Mouse (Mus musculus): ENCODE data around the gene Zfp46. TPM values are rescaled to one million over a fixed set of nuclear protein-coding genes. Genes with fewer than 3 reads are reported as not detected.

The Zfp46 gene
- total and polyA plus RNA-seq, 2 experiments from 2014 or later, result 31.0 to 73.1 TPM

GRCm38 (mm10) chr4:136263555-136263954 lies 20.9 kb upstream of the Zfp46 start:
- H3K4me3 ChIP-seq (ENCODE audit: low read depth, low read length), result no peak overlapping the region
- TF ChIP-seq CTCF (IDR thresholded peaks at IDR 0.05; ENCODE audit: low read depth), result no peak
- DNase-seq (no peak), ATAC-seq (no peak)
- no peaks in the 10 kb centered on the region for H3K36me3 ChIP-seq (ENCODE audit: insufficient read depth)
- H3K27me3 ChIP-seq (ENCODE audit: insufficient read depth, low read length), result no peaks in the 10 kb centered on the region
- no peak overlapping the region for H3K27ac ChIP-seq (ENCODE audit: low read depth, low read length)
- H3K4me2 ChIP-seq (ENCODE audit: low read depth), result no peak overlapping the region
- 94% methylated on average over 4 of the region's 4 CpGs for WGBS
- no peak overlapping the region for H3K9ac ChIP-seq
- no peaks in the 10 kb centered on the region for H3K9me3 ChIP-seq (ENCODE audit: low read length)
- no peaks in the 10 kb centered on the region for H3K4me1 ChIP-seq (ENCODE audit: insufficient read depth)

- no peak overlapping the region for H3K27ac ChIP-seq (ENCODE audit: low read depth, low read length)
- DNase-seq, result no peak
- H3K9ac ChIP-seq, result no peak overlapping the region
- H3K4me3 ChIP-seq (ENCODE audit: low read depth, low read length), result no peak overlapping the region
- H3K27me3 ChIP-seq (ENCODE audit: insufficient read depth, low read length), result no peaks in the 10 kb centered on the region
- 84% methylated on average over 9 of the region's 9 CpGs for WGBS
- H3K36me3 ChIP-seq (ENCODE audit: insufficient read depth), result no peaks in the 10 kb centered on the region
- no peak for TF ChIP-seq CTCF (IDR thresholded peaks at IDR 0.05; ENCODE audit: low read depth)
- no peaks in the 10 kb centered on the region for H3K4me1 ChIP-seq (ENCODE audit: insufficient read depth)
- ATAC-seq, result no peak
- no peaks in the 10 kb centered on the region for H3K9me3 ChIP-seq (ENCODE audit: low read length)
- H3K4me2 ChIP-seq (ENCODE audit: low read depth), result no peak overlapping the region
These were observed 17.7 kb upstream of the Zfp46 start for GRCm38 (mm10) chr4:136266716-136267343.

- 86% methylated on average over 1 of the region's 1 CpGs for WGBS
- Histone ChIP-seq H3K9ac (no peak overlapping the region), H3K9me3 (ENCODE audit: low read length) (0 out of 2 replicates have a peak, but pooled peaks cover 8% of the 10 kb centered on the region), H3K36me3 (ENCODE audit: insufficient read depth) (no peaks in the 10 kb centered on the region), H3K4me2 (ENCODE audit: low read depth) (no peak overlapping the region), H3K4me1 (ENCODE audit: insufficient read depth) (no peaks in the 10 kb centered on the region), H3K27me3 (ENCODE audit: insufficient read depth, low read length) (no peaks in the 10 kb centered on the region), H3K27ac (ENCODE audit: low read depth, low read length) (no peak overlapping the region), H3K4me3 (ENCODE audit: low read depth, low read length) (no peak overlapping the region)
- ATAC-seq (no peak), DNase-seq (no peak)
- no peak for TF ChIP-seq CTCF (IDR thresholded peaks at IDR 0.05; ENCODE audit: low read depth)
These were observed 15.6 kb upstream of the Zfp46 start for GRCm38 (mm10) chr4:136268912-136269311.

GRCm38 (mm10) chr4:136270648-136271047 lies 13.8 kb upstream of the Zfp46 start:
- Histone ChIP-seq H3K36me3 (ENCODE audit: insufficient read depth) (no peaks in the 10 kb centered on the region), H3K27me3 (ENCODE audit: insufficient read depth, low read length) (no peaks in the 10 kb centered on the region), H3K9ac (no peak overlapping the region), H3K4me1 (ENCODE audit: insufficient read depth) (no peaks in the 10 kb centered on the region), H3K27ac (ENCODE audit: low read depth, low read length) (no peak overlapping the region), H3K4me3 (ENCODE audit: low read depth, low read length) (no peak overlapping the region), H3K9me3 (ENCODE audit: low read length) (0 out of 2 replicates have a peak, but pooled peaks cover 8% of the 10 kb centered on the region), H3K4me2 (ENCODE audit: low read depth) (no peak overlapping the region)
- no peak for TF ChIP-seq CTCF (IDR thresholded peaks at IDR 0.05; ENCODE audit: low read depth)
- ATAC-seq (no peak), DNase-seq (no peak)
- 83% methylated on average over 8 of the region's 8 CpGs for WGBS

- Histone ChIP-seq H3K4me3 (ENCODE audit: low read depth, low read length) (no peak overlapping the region), H3K4me1 (ENCODE audit: insufficient read depth) (peaks cover 16% of the 10 kb centered on the region), H3K36me3 (ENCODE audit: insufficient read depth) (no peaks in the 10 kb centered on the region), H3K27ac (ENCODE audit: low read depth, low read length) (no peak overlapping the region), H3K9ac (no peak overlapping the region), H3K9me3 (ENCODE audit: low read length) (no peaks in the 10 kb centered on the region), H3K4me2 (ENCODE audit: low read depth) (no peak overlapping the region), H3K27me3 (ENCODE audit: insufficient read depth, low read length) (no peaks in the 10 kb centered on the region)
- ATAC-seq (no peak), DNase-seq (no peak)
- WGBS, result 91% methylated on average over 8 of the region's 8 CpGs
- TF ChIP-seq CTCF (IDR thresholded peaks at IDR 0.05; ENCODE audit: low read depth), result no peak
These were observed 3.4 kb upstream of the Zfp46 start for GRCm38 (mm10) chr4:136281097-136281496.

GRCm38 (mm10) chr4:136281611-136282010 lies 2.9 kb upstream of the Zfp46 start:
- no peak for TF ChIP-seq CTCF (IDR thresholded peaks at IDR 0.05; ENCODE audit: low read depth)
- no peak overlapping the region for H3K9ac ChIP-seq
- WGBS, result 67% methylated on average over 9 of the region's 9 CpGs
- H3K4me3 ChIP-seq (ENCODE audit: low read depth, low read length), result no peak overlapping the region
- no peak for ATAC-seq
- H3K36me3 ChIP-seq (ENCODE audit: insufficient read depth), result no peaks in the 10 kb centered on the region
- no peaks in the 10 kb centered on the region for H3K9me3 ChIP-seq (ENCODE audit: low read length)
- no peak for DNase-seq
- H3K27ac ChIP-seq (ENCODE audit: low read depth, low read length), result no peak overlapping the region
- H3K27me3 ChIP-seq (ENCODE audit: insufficient read depth, low read length), result no peaks in the 10 kb centered on the region
- peaks cover 19% of the 10 kb centered on the region for H3K4me1 ChIP-seq (ENCODE audit: insufficient read depth)
- no peak overlapping the region for H3K4me2 ChIP-seq (ENCODE audit: low read depth)

GRCm38 (mm10) chr4:136282621-136283480 lies 1.6 kb upstream of the Zfp46 start:
- no peaks in the 10 kb centered on the region for H3K9me3 ChIP-seq (ENCODE audit: low read length)
- WGBS, result 14% methylated on average over 10 of the region's 10 CpGs
- H3K4me2 ChIP-seq (ENCODE audit: low read depth), result no peak overlapping the region
- no peaks in the 10 kb centered on the region for H3K27me3 ChIP-seq (ENCODE audit: insufficient read depth, low read length)
- ATAC-seq (no peak), DNase-seq (peak; percentile 17)
- peaks cover 24% of the 10 kb centered on the region for H3K4me1 ChIP-seq (ENCODE audit: insufficient read depth)
- H3K36me3 ChIP-seq (ENCODE audit: insufficient read depth), result peaks cover 9% of the 10 kb centered on the region; the same call in 1 of the 2 replicates
- H3K9ac ChIP-seq, result peak overlapping the region; percentile 74; the same call in 1 of the 2 replicates
- H3K4me3 ChIP-seq (ENCODE audit: low read depth, low read length), result no peak overlapping the region
- no peak for TF ChIP-seq CTCF (IDR thresholded peaks at IDR 0.05; ENCODE audit: low read depth)
- H3K27ac ChIP-seq (ENCODE audit: low read depth, low read length), result peak overlapping the region; percentile 99
